Mouse (Mus musculus) cerebellum, adult 11 months (tissue): ENCODE measurements around the gene Bicc1.

Experiments used
- DNase-seq: peaks from one replicate; pipeline ENCODE4 v3.0.0; 2022

Gene Bicc1

DNA sequence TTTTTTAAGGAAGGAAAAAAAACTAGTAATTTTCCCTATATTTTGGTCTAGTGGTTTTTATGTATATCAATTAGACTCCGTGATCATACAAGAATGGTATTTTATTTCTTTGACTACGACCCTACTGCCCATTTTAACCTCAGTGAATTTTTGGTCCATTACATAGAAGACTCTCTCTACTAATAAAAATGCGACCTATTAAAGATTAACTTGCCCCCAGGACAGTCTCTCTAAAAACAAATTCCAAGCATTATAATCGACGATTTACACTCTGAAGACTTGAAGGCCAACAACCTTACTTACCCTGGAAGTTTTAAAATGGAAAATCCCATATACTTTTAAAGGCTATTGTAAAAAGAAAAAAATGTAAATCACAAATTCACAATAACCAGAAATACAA, 2.9 kb downstream of the Bicc1 start:
- DNase-seq = no peak

DNA sequence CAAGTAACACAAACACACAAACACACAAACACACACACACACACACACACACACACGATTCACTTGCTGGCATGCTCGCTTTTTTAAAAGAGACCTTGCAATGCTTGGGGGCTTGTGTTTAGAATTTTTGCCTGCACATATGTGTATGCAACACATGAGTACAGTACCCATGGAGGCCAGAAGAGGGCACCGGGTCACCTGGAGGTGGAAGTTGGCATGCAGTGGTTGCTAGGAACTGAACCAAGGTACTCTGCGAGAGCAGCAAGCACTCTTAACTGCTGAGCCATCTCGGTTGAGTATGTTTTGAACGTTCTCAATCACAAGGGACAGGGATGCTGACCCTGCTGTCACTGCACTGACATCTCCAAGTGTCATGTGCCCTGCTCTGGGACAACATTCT, 5.9 kb downstream of the Bicc1 start:
- no peak for DNase-seq

DNA sequence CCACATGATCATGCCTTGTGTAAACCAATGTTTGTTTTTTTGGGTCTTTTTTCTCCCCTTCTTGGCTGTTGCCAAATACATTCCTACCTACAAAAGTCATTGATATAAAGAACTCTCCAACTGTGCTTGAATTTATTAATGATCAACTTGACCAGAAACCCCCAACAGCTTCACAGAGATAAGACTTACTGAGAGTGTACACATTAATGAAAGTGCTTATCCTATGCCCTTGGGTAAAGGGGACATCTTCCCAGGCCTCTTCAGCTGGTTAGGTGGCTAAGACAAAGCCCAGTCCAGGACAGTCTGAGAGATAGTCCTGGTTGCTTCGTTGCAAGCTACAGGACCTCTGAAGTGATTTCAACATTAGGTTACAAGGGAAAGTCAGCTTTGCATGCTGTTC, 6.4 kb downstream of the Bicc1 start:
- no peak for DNase-seq

DNA sequence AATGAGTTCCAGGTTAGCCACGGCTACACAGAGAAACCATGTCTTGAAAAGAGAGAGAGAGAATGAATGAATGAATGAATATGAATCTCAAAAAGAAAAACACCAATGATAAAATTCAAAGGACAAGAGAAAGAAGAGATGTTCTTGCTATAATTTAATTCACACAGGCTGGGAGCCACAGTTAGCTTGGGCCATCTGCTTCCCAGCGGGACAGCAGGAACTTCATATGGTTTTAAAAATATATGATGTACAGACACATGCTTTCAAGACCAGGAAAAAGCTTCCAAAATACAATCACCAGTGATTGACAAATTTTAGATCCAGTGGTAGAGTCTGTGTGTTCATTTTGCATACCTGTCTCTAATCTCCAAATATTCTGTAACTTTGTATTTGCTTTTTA, 9.0 kb downstream of the Bicc1 start:
- DNase-seq = no peak

DNA sequence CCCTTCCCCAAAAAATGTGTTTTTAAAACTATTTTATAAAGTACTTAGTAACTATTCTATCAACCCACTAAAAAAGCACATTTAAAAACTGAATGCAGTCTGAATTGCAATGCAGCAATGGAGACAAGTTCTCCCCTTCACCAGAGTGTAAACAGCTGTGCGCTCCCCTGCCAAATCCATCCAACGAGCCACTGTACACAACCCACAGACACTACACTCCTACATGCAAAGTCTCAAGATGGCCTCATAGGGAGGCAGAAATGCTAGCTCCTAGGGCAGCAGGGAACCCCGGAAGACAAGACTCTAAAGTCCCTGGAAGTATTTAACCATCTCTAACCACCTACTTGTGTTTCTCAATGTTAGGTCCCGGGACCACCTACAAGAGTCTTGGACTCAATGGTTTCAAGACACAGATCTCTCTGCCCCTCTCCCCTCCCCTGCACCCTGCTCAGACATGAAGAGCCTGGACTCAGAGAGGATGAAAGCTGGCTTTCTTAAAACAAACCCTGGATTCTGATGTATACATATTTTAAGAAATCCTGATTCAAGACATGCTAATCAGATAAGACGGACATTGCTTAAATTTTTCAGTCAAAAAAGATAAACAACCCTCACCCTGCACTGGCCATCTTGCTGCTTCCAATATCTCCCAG, 10.4 kb downstream of the Bicc1 start:
- DNase-seq = no peak

DNA sequence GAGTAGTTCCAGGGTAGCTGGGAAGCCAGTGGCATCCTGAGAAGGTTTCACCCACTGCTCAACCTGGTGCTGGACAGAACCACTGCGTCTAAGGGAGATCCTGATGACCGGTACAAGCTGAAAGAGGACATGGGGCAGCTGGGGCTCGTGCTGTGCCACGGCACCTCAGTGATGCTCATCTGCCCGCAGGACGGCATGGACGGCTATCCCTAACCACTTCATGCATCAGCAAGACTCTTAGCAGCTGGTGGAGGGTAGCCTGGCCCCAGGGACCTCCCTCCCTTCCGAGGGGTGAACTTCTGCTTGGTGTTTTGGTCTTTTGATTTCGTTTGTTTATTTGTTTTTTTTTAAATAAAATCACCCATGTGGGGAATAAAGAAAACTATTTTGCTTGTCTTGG, 11.3 kb downstream of the Bicc1 start:
- DNase-seq = no peak

DNA sequence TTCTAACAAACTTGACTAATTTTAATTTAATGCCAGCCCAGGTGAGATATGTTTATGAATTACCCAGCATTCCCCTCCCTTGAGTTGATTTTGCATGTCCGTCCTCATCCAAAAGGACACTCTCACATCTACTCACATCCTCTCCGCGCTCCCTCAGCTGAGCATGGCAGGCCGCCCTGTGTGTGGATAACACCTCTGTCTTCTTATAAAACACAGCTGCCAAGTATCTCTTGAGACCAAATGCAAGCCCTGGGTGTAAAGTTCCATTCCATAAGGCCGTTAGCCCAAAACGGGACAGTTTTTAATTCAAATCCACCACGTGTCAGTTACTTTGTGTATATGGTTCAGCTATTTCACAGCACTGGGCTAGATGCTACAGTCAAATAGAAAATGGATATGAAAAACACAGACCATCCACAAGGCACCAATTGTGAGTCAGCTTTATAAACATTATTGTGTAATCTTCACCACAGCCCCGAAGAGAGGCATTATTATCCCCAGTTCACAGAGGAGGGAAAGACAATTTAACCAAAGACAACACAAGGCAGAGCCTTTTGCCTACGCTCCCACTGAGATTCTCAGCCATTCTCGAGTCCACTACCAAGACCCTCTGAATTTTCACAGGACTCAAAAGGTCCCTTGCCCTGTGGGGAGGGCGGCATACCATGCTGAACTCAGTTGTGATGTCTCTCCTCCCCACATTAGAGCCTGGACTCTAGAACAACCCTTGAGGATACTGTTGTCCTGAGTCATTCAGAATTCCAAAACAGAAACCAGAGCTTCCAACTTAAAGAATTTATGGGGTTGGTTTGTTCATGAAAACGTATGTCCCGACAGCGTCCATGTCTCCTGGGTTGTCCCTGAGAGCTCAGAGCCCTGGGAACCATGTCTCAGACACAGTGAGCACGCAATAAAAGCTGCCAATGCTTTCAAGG, 12.6 kb downstream of the Bicc1 start:
- no peak for DNase-seq

DNA sequence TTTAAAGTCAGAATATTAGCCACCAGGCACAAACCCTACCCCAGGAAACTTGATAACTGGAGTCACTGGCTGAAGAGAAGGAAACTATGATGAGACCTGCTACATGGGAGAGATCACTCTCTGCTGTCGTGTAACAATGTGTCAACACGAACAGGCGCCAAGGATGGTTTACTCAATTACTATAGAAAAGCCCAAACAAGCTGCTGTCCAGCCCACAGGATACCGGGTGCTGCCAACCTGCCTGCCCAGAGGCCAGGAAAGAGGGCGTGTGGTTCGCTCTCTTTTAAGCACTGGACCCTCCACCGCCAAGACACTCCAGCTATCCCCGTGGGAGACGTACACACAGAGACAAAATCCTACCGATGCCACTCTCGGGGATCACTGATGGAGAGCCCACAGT, 13.7 kb downstream of the Bicc1 start:
- DNase-seq = no peak

DNA sequence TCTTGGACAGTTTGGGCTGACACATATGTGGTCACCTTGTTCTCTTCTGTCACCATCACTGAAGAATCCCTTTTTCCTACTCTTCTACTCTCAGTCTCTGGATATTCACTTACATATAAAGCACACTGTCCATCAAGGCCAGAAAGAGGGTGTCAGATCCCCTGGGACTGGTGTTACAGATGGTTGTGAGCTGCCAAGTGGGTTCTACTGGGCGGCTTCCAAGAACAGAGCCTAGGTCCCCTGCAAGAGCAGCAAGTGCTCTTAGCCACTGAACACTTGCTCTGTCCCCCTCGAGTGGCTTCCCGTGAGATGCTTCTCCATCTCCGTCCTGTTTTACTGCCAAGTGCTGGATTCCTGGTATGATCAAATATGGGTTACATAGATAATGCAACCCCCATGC, 15.3 kb downstream of the Bicc1 start:
- no peak for DNase-seq

DNA sequence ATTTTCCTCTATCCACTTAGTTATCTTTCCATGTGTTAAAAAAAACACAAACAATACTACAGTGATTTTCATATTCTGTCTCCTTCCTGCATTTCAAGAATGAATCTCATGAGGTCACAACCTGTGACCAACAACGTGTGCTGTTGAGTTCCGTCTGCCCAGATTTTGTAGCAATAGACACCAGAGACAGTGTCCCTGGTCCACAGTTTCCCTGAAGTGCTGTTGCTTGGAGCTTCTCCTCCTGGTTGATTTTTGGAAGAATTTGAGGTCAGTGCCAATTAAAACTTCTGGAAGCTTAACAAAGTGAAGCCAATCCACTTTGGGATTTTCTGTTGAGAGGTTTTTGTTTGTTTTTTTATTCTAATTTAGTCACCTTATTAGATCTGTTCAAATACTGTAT, 16.9 kb downstream of the Bicc1 start:
- no peak for DNase-seq

DNA sequence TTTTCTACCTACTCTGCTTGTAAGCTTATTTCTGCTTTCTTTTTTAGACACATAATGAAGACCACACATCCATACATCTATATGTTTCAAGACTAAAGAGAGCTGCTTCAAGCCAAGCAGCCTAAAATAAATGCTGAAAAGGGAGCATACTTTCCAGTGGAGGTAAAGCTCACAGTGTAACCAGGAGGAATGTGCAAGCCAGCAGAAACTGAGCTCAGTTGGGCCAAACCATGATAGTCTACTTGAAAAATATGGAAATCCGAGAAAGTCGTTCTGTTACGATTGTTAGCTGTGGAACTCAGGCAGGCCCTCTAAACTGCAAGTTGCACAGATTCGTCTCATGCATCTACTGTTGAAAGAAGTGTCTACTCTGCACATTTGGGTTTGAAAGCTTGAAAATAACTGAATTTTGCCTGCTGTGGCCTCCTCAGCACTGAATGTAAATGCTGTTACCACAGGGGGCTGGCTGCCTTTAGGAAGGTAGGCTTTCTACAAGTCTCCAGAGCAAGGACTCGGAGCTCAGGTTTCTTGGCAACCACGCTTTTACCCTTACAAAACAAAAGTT, 19.1 kb downstream of the Bicc1 start:
- no peak for DNase-seq

DNA sequence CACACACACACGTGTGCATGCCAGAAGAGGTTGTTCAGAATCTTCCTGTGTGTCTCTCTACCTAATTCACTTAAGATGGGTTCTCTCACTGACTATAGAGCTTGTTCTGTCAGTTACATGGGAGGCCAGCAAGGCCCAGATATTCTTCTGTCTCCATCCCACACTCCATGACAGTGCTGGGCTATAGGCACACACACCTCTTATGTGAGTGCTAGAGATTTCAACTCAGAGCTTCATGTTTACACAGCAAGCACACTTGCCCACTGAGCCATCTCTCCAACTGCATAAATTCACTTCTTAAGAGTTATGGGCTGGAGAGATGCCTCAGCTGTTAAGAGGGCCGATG, 20.7 kb downstream of the Bicc1 start:
- DNase-seq = no peak

DNA sequence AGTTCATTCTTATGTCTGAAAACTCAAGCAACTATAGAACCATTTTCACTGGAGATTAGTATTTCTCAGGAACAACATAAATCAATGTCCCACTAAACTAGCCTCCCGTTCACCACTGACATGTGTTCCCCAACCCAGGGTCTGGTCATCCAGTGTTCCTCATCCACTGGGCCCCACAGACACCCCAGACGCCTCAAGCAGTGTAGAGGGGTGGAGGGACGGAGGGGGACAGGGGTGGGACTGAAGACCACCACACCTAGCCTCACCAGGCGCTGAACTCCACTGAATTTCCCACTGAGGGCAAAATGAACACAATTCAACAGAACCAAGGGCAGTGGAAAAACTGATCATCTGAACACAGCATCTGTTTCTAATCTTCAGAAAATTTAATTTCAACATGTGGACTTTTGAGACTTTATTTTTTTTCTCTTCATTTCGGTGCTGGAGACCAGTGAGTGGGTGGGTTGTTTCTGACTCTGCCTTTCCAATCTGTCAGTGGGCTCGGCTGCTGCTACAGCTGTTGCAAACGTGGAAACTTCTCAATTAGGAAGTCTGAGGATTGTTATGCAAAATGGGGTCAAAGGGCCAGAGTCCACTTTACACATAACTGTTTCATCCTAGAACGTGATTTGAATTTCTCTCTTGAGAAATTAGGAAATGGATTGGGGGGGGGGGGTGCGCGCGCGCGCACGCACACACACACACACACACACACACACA, 21.2 kb downstream of the Bicc1 start:
- no peak for DNase-seq

DNA sequence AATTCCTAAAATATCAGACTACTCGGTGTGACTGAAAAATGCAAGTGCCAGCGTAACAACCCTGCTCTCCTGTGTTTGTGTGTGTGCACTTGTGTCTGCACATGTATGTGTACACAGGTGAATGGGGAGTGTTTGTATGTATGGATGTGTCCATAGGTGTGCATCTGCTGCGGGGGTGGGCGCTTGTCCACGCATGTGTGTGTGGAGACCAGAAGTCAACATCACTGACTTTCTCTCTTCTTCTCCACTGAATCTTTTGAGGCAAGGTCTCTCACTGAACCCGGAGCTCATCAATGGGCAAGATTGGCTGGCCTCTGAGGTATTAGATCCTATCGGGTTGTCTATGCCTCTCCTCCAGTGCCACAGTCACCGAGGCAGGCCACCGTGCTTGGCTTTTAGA, 21.9 kb downstream of the Bicc1 start:
- DNase-seq = no peak

DNA sequence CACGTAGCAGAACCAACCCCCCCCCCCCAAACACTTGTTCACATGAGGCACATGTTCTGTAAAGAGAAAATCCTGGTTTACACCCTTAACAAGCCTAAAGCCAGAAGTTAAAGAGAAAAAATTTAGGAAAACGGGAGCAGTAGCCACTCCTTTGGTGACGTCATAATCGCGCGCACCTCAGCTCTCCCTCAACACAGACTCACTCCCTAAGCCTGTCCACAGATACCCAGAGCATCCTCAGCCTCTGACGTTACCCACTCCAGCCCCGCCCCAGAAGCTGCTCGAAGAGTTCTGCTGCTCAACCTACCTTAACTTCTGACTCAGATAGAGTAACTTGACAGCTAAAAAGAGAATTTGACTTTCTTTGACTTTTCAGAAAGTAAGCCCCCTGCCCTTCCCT, 28.2 kb downstream of the Bicc1 start:
- DNase-seq = no peak

DNA sequence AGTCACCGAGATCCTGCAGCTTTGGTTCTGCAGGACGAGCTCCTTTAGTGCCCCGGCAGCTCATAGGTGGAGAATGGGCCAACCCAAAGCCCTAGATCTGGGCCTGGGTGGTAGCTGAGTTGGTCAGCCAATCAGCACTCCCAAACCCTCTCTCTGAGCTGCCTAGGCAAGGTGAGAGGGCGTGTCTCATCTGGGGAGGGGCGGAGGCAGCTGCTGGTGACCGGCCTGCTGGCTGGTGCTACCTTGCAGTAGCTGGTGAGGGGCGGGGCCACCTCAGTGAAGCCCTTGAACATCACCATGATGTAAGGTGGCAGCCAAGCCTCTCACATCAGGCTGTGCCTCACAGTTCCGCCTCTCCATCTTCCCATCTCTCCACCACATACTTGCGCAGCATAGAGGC, 29.2 kb downstream of the Bicc1 start:
- DNase-seq = no peak

DNA sequence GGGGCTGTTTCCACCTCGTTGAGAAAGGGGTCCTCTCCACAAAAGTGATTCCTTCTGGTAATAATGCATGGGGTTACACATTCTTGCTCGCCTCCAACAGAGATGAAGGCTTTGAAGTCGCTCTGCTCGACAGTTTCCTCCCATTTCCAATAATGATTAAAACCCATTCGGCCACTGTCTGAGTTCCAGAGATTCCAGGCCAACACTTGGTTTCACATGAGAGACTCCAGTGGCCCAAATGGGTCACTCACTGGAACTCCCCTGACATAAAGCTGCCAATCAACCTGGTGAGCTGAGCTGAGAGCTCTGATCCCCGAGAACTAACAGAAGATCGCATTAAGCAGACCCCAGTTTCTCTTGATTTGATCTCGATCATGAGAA, 31.6 kb downstream of the Bicc1 start:
- DNase-seq = no peak

DNA sequence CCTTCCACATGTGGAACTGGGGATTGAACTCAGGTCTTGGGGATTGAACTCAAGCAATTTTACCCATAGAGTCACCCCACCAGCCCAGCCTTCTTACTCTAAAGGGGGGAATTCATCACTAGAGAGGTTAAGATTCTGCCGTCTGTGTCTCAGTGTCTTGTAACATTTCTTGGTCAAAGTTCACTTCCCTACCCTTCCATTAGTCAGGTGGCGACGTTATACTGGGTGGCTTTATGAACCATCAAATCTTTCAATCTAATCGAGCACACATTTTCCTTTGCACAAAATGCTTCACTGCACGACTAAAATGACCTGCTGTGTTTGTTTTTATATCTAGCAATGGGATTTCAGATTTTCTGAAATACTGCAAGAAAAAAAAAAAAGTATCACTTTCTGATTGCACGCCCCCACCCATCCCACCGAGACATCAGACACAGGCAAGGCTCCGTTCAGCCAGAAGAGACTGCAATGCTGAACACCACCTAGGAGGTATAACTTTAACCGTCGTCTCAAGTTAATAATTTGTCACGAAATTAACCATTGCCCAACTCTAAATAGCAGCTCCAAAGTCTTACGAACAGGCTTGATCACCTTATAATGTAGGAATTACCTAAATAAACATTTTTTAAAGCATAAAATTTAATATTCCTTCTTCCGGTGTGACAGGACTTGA, 32.1 kb downstream of the Bicc1 start:
- DNase-seq = no peak

DNA sequence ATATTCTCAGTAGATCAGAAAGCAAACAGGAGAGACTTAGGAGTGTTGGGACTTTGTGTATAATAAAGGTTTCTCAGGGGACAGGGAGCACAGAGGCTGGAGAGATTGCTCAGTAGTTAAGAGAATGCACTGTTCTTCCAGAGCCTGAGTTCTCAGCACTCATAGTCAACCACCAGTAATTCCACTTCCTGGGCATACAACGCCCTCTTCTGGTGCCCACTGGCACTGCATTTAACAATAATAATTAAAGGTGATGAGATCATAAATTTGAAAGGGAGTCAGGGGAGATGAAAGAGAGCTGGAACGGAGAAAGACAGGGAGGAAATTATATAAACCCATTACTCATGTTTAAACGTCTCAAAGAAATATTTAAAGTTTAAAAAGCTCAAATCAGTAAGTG, 35.5 kb downstream of the Bicc1 start:
- DNase-seq = no peak

DNA sequence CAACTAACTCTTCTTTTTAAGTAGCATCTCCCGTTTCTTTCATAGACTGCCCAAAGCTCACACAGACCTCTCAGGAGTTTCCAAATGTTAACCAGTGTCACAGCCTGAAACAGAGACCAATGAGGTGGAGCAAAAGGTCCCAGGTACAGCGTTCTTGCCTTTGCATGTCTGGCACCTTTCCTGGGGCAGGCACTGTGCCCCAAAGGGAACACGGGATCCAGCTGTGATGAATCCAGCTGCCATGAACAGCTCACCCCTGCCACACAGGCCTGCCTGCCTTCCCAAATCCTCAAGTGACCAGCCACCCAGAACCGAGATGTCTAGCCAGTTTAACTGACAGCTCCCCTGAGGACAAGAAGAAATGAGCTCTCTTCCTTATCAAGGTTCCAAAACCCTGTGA, 36.1 kb downstream of the Bicc1 start:
- DNase-seq = no peak

DNA sequence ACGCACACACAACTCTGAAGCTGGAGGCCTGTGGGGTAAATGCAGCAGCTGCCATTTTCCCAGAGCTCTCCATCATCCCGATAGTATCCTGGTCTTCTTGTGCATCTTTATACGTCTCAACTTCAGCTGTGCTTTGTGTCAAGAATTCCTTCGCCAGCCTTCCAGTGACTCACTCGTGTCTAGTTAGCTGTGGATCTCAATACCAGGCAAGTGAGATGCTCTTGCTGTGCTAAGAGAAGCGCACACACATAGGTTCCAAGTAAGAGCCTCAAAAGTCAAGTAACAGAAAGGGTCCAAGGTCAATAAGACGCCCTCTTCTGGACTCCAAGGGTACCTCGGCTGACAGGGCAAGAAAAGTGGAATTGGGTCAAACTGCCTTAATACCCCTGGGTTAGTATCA, 37.0 kb downstream of the Bicc1 start:
- DNase-seq = no peak

DNA sequence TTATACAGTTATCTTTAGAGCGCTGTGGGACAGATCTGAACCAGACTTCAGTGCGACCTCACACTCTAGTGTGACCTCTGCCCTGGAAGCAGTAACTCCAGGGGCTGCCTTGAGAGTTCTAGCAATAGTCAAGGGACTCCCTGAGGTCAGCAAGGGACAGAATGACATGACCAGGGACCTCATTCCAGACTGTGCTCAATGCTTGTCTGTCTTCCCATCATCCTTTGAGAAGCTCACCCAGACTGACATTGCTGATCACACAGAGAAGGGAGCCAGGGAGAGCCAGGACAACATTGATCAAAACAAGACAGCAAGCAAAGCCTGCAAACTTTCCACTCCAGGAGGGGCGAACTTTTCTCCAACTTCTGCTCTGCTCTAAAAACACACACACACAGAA, 38.7 kb downstream of the Bicc1 start:
- no peak for DNase-seq

DNA sequence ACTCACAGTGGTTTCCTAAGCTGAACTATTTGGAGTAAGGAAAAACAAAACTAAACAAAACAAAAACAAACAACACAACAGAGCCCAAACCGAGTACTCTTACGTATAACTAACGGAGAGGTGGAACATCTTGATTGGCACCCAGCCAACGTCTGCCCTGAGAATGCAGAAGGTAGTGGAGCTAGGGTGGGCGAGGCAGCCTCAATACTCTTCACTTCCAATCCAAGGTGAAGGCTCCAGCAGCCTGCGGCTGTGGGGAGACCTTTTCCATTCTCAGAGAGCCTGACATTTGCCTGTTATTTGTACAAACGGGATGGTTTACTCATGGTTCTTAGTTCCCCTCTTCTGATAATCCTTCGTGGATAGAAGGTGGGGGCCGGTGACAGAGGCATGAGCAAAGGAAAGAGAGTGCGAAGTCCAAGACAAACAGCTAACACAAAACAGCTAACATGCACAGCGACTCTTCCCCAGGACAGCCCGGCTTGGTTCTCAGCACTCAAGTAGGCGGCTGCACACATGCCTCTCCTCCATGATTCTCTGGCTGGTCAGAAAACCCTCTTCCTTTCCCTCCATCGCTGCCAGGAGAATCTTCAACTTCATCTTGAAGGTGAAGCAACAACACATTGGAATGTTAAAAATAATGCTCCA, 39.3 kb downstream of the Bicc1 start:
- DNase-seq = no peak
